Mouse (Mus musculus) skeletal muscle tissue, adult 2 months (tissue): ENCODE results near the gene Mapkapk5.
A peak's percentile ranks its signal among the peaks of the same experiment; 100 is the strongest.
"Not testable (repeated sequence)": the region's sequence is repeated elsewhere in the genome, so short reads cannot be mapped to it uniquely, and the experiment has no call there.

Experiments used
- DNase-seq: peaks from one replicate; pipeline ENCODE4 v3.0.0-alpha.2; 2012; ENCODE audit warnings: low read depth, low spot score

Gene Mapkapk5

GRCm38 (mm10) chr5:121564468-121564895 lies 18.8 kb upstream of the Mapkapk5 start:
- DNase-seq: peak; percentile 81

DNA sequence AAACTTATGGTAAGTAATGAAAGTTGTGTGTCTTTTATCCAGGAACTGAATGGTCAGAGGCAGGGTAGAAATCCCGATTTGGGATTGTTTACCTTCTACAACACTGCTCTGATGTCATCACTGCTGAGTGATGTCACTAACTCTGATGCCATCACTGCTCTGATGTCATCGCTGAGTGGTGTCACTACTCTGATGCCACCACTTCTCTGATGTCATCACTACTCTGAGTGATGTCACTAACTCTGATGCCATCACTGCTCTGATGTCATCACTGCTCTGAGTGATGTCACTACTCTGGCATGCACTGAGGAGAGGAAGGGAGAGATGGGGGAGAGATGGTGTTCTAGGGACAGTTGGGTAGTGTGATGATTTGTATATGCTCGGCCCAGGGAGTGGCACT lies 16.7 kb upstream of the Mapkapk5 start:
- no peak for DNase-seq

- peak; percentile 68 for DNase-seq
Observed at GRCm38 (mm10) chr5:121549196-121549595, 3.5 kb upstream of the Mapkapk5 start.

GRCm38 (mm10) chr5:121547084-121547483 lies 1.4 kb upstream of the Mapkapk5 start:
- DNase-seq: no peak

- peak; percentile 46 for DNase-seq
Observed at GRCm38 (mm10) chr5:121546530-121546895, 808 bp upstream of the Mapkapk5 start.

- no peak for DNase-seq
Observed at GRCm38 (mm10) chr5:121544910-121545792, 554 bp downstream of the Mapkapk5 start, which contains the start of the genes Adam1a and Gm42878. Gene Adam1a (minus strand): TSS chr5:121545482. Gene Gm42878 (minus strand): TSS chr5:121545482.

GRCm38 (mm10) chr5:121543370-121543769 lies 2.3 kb downstream of the Mapkapk5 start:
- DNase-seq: no peak

- DNase-seq: no peak
Observed at GRCm38 (mm10) chr5:121541235-121541634, 4.5 kb downstream of the Mapkapk5 start.

- DNase-seq: no peak
Observed at GRCm38 (mm10) chr5:121540066-121540465, 5.6 kb downstream of the Mapkapk5 start.

DNA sequence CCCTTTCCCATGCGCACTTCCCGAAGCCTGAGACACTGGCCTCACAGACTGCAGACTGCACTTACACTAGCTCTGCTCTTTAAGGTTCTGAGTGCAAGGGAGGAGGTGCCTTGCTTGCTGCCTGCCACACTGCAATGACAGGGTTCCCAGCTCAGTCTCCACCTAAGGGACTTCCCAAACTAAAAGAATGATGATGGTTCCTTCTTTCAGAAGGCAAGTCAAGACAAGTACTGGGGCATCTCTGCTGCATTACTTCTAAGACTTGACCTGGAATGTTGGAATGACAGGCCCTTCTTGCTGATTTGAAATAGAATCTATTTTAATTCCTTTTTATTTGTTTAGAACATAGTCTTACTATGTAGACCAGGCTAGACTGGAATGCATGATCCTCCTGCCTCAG lies 8.1 kb downstream of the Mapkapk5 start:
- no peak for DNase-seq

GRCm38 (mm10) chr5:121536921-121537555 lies 8.7 kb downstream of the Mapkapk5 start:
- DNase-seq: no peak

DNA sequence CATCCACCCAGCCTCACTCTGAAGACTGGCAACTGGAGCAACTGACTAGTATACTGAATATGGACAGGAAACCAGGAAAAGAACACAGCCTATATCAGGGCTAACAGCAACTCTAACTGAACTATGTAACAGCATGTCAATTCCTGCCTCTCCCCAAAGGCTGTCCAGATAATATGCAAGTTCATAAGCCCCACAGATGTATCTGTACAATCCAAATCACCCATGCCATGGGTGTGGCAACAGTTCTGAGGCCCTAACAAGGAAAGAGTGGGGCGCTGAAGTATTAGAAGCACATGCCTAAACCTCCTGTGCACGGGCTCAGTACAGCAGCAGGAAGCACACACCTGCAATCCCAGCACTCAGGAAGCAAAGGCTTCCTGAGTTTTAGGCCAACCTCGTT lies 10.6 kb downstream of the Mapkapk5 start:
- no peak for DNase-seq

- no peak for DNase-seq
Observed at GRCm38 (mm10) chr5:121534521-121534920, 11.2 kb downstream of the Mapkapk5 start.

- no peak for DNase-seq
Observed at GRCm38 (mm10) chr5:121526961-121527360, 18.7 kb downstream of the Mapkapk5 start.

DNA sequence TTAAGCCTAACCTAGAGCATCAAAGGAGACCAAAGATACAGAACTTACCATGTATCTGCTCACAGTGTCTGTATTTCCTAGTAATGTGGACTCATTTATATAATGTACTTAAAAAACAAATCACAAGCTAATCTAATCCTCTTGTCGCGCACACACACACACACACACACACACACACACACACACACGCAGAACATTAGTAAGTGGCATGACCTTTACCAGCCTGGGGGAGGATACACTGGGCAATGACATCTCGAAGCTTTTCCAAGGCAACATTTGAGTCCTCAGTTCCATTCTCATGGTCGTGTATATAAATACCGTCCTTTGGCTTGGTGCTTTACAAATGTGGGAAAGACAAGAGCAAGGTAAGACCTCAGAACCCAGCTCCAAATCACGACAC lies 19.2 kb downstream of the Mapkapk5 start:
- no peak for DNase-seq

GRCm38 (mm10) chr5:121525774-121526450 lies 19.8 kb downstream of the Mapkapk5 start:
- DNase-seq: no peak

- not testable (repeated sequence) for DNase-seq
Observed at GRCm38 (mm10) chr5:121519758-121520157, 25.9 kb downstream of the Mapkapk5 start.

DNA sequence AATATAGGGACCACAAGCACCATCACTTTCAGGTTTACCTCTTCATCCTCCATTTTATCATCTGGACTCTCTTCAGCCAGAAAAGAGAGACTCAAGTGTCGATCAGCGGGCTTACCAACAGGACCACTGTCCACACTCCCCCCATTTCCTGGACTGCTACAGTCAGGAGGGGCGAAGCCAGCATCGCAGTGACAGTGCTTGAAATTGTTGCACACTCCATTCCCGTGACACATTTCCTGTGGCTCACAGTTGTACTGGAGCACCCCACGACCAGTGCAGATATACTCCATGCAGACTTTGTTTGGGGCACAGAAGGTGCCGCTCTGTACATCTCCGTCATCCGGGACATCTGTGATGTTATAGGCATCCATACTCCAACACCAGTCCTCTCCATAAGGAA lies 26.7 kb downstream of the Mapkapk5 start:
- DNase-seq: no peak

DNA sequence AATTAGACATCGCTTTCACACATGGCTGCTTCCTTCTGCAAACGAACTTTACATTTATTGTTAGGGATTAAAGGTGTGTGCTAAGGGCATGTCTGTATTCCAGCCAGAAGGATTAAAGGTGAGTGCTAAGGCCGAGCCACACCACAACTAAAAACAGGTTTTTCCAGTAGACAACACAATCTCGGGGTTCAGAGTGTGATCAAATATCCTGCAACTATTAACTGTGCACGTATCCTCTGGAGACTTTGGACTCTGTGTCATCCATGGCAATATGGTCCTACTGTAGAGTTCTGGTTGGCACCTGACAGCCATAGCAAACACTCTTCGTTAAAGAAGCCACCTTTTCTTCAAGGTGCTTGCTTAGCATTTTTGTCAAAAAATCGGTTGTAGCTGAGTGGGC lies 35.7 kb downstream of the Mapkapk5 start:
- DNase-seq: no peak

- no peak for DNase-seq
Observed at GRCm38 (mm10) chr5:121506846-121507245, 38.9 kb downstream of the Mapkapk5 start.

- no peak for DNase-seq
Observed at GRCm38 (mm10) chr5:121503231-121503630, 42.5 kb downstream of the Mapkapk5 start, which contains the start of gene Adam1b. Gene Adam1b (minus strand): TSS chr5:121503435.

- not testable (repeated sequence) for DNase-seq
Observed at GRCm38 (mm10) chr5:121501424-121501996, 44.2 kb downstream of the Mapkapk5 start.
